Mouse (Mus musculus) intestine, embryonic 14.5 days (tissue): ENCODE data around the gene Tbc1d1. TPM values are rescaled to one million over a fixed set of nuclear protein-coding genes. Genes with fewer than 3 reads are reported as not detected.
"Not testable (repeated sequence)": the region's sequence is repeated elsewhere in the genome, so short reads cannot be mapped to it uniquely, and the experiment has no call there.

ENCODE experiments used
- ATAC-seq: fragments of 200-750 bp; cut with Nextera tagmentation; replicated peaks from 2 replicates; pipeline ENCODE4 v1.8.0; 2017; ENCODE audit warnings: low read depth, moderate number of reproducible peaks, moderate TSS enrichment, moderate library complexity; ENCODE audit not compliant: low FRiP score, low TSS enrichment
- DNase-seq: peaks from one replicate; pipeline ENCODE4 v3.0.0-alpha.2; 2018; ENCODE audit warnings: low spot score
- H3K27ac ChIP-seq: fragments of 300-500 bp; sonication (generic); 2 replicates; pipeline ENCODE4 v1.5.1; 2014; ENCODE audit warnings: low read depth, mild to moderate bottlenecking, control low read depth
- H3K27me3 ChIP-seq: fragments of 300-500 bp; sonication (generic); replicated peaks from 2 replicates; pipeline ENCODE4 v1.6.1; 2014; ENCODE audit warnings: low read length, control low read depth; ENCODE audit not compliant: control insufficient read depth, insufficient read depth
- H3K36me3 ChIP-seq: fragments of 300-500 bp; sonication (generic); 2 replicates; pipeline ENCODE4 v1.6.1; 2014; ENCODE audit warnings: low read length, control low read depth; ENCODE audit not compliant: control insufficient read depth, insufficient read depth
- H3K4me1 ChIP-seq: fragments of 300-500 bp; sonication (generic); replicated peaks from 2 replicates; pipeline ENCODE4 v1.6.1; 2014; ENCODE audit warnings: low read length, control low read depth, mixed read lengths; ENCODE audit not compliant: control insufficient read depth, insufficient read depth
- H3K4me2 ChIP-seq: fragments of 300-500 bp; sonication (generic); 2 replicates; pipeline ENCODE4 v1.6.1; 2014; ENCODE audit warnings: low read length
- H3K4me3 ChIP-seq: fragments of 300-500 bp; sonication (generic); 2 replicates; pipeline ENCODE4 v1.5.1; 2014; ENCODE audit warnings: low read depth, low read length, control low read depth, mixed read lengths
- H3K9ac ChIP-seq: fragments of 300-500 bp; sonication (generic); 2 replicates; pipeline ENCODE4 v1.6.1; 2014; ENCODE audit warnings: mild to moderate bottlenecking, low read length
- H3K9me3 ChIP-seq: fragments of 300-500 bp; sonication (generic); 2 replicates; pipeline ENCODE4 v1.6.1; 2016; ENCODE audit warnings: low read length, control low read depth; ENCODE audit not compliant: control insufficient read depth
- WGBS: fragments of 180-500 bp; shearing (Covaris S2); extraction: QIAGEN DNeasy Blood & Tissue Kit; methylation state at CpG from one replicate; pipeline ENCODE4 v1.1.7; 2014; 5-methylcytosine and 5-hydroxymethylcytosine counted together
- polyA plus RNA-seq: library from polyadenylated mRNA; unstranded; fragments of >200 nt; fragmentation: Nextera tagmentation; extraction: Ambion mirVana; gene quantifications from 2 replicates; pipeline ENCODE4 v1.2.1, GENCODE M21; 2014

Gene Tbc1d1
- polyA plus RNA-seq, 1 experiment from 2014 or later: 41.3 TPM

DNA sequence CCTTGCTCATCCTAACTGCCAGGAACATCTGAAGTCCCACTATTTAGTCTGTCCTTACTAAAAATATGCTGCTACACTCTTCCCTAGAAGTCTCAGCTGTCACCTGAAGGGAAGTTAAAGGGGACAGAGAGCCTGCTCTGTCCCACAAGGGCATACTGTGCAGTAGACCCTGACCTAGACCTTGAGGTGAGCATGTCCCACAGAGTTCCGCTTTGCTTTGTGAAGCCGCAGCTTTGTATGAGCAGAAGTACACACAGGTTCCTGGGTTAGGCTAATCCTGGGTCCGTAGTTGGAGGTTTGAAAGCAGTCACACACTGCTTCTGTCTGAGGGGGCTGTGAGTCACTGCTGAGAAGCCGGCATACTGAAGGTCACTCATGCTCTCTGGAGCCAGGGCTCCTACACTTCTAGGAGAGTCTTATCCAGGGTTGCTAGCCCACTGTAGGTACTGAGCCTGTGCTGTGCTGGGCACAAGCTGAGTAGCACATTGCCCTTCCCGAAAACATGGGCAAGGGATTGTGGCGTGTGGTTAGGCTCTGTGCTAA, 190.3 kb downstream of the Tbc1d1 start:
- Histone ChIP-seq H3K4me3 (no peak overlapping the region), H3K4me1 (peaks cover 8% of the 10 kb centered on the region), H3K27me3 (no peaks in the 10 kb centered on the region), H3K4me2 (no peak overlapping the region), H3K27ac (peak overlapping the region; percentile 86), H3K9ac (no peak overlapping the region), H3K36me3 (peaks cover 64% of the 10 kb centered on the region), H3K9me3 (no peaks in the 10 kb centered on the region)
- WGBS: 80% methylated on average over 6 of the region's 6 CpGs
- ATAC-seq (no peak), DNase-seq (no peak)

GRCm38 (mm10) chr5:64348166-64348565, 192.1 kb downstream of the Tbc1d1 start:
- WGBS: 97% methylated on average over 2 of the region's 2 CpGs
- Histone ChIP-seq H3K36me3 (peaks cover 64% of the 10 kb centered on the region), H3K9me3 (no peaks in the 10 kb centered on the region), H3K27me3 (no peaks in the 10 kb centered on the region), H3K9ac (no peak overlapping the region), H3K4me2 (no peak overlapping the region), H3K27ac (no peak overlapping the region), H3K4me1 (peaks cover 8% of the 10 kb centered on the region), H3K4me3 (no peak overlapping the region)
- DNase-seq: no peak
- no peak for ATAC-seq

DNA sequence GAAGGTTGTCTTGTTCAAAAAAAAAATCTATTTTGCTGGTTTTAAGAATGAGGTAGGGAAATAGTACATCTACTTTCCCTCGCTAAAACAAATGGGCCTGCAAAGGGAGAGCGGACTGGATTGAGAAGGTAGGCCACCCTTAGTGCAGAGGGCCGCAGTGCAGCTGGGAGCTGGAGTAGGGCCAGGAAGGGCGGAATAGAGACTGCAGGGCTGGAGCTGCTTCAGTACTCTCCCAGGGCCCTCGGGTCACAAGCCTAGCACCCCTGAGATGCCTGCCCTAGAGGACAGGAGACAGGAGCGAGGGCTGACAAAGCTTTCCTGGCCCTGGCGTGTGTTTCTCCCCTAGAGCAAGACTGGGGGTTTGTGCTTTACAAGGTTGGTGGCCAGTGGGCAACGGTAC, 192.7 kb downstream of the Tbc1d1 start:
- ATAC-seq: no peak
- Histone ChIP-seq H3K9ac (no peak overlapping the region), H3K27me3 (no peaks in the 10 kb centered on the region), H3K27ac (no peak overlapping the region), H3K36me3 (peaks cover 63% of the 10 kb centered on the region), H3K4me3 (no peak overlapping the region), H3K4me1 (peaks cover 8% of the 10 kb centered on the region), H3K4me2 (no peak overlapping the region), H3K9me3 (no peaks in the 10 kb centered on the region)
- DNase-seq: no peak
- WGBS: 82% methylated on average over 8 of the region's 8 CpGs

- WGBS: 85% methylated on average over 6 of the region's 6 CpGs
- ATAC-seq: no peak
These were observed 195.9 kb downstream of the Tbc1d1 start for GRCm38 (mm10) chr5:64351968-64352367.

DNA sequence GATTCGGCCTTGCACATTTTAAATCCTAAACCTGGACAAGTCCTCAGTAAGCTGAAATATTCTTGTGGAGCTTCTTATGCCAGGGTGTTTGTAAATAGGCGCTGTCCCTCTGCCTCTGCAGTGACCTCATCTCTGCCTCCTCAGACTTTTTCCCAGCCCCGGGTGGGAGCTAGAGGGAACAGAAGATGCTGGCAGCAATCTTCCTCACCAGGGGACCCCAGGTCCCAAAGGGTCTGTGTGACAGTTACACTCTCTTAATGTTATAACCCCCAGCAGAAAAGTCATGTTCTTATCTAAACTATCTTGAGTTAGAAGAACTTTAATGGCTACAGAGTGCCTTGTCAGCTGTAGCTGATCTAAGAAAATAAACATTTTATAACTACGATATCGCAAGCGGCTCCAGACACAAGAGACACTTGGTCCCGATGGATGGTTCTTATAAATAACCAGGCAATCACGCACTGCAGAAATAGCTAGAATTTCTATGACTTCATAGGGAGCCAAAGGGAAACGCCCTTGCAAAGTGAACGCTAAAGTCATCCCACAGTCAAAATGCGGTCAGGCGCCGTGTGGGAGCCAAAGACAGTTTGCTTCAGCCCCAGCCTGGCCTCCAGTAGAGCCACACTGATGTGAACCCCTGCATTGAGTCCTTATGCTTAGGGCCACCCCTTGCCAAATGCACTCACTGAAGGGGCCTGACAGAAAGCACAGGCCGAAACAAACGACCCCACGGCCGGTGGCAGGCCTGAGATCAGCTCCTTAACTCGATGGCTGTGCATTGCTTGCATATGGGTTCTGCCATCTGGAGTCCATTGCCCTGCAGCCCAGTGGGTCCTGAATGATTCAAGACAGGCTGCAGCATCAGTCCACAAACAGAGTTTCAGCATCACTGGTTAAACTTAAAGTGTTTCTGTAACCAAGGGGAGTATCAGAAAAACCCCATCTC, 202.8 kb downstream of the Tbc1d1 start:
- Histone ChIP-seq H3K9me3 (no peaks in the 10 kb centered on the region), H3K9ac (no peak overlapping the region), H3K36me3 (no peaks in the 10 kb centered on the region), H3K27me3 (no peaks in the 10 kb centered on the region), H3K4me3 (no peak overlapping the region), H3K27ac (peak overlapping the region; percentile 51), H3K4me2 (no peak overlapping the region), H3K4me1 (peaks cover 16% of the 10 kb centered on the region)
- no peak for ATAC-seq
- 53% methylated on average over 18 of the region's 18 CpGs for WGBS
- DNase-seq: no peak

More at GRCm38 (mm10) chr5:64351968-64352367, 195.9 kb downstream of the Tbc1d1 start:
- H3K27me3 ChIP-seq: no peaks in the 10 kb centered on the region
- no peaks in the 10 kb centered on the region for H3K9me3 ChIP-seq
- H3K4me2 ChIP-seq: no peak overlapping the region
- H3K4me3 ChIP-seq: no peak overlapping the region
- no peaks in the 10 kb centered on the region for H3K4me1 ChIP-seq
- no peak for DNase-seq
- no peak overlapping the region for H3K9ac ChIP-seq
- H3K36me3 ChIP-seq: peaks cover 36% of the 10 kb centered on the region
- H3K27ac ChIP-seq: no peak overlapping the region

GRCm38 (mm10) chr5:64360147-64360875, 204.2 kb downstream of the Tbc1d1 start:
- ATAC-seq (no peak), DNase-seq (no peak)
- Histone ChIP-seq H3K27me3 (no peaks in the 10 kb centered on the region), H3K4me1 (peaks cover 29% of the 10 kb centered on the region), H3K36me3 (no peaks in the 10 kb centered on the region), H3K27ac (no peak overlapping the region), H3K4me2 (no peak overlapping the region), H3K9me3 (no peaks in the 10 kb centered on the region), H3K4me3 (no peak overlapping the region), H3K9ac (no peak overlapping the region)
- WGBS: 86% methylated on average over 8 of the region's 8 CpGs

DNA sequence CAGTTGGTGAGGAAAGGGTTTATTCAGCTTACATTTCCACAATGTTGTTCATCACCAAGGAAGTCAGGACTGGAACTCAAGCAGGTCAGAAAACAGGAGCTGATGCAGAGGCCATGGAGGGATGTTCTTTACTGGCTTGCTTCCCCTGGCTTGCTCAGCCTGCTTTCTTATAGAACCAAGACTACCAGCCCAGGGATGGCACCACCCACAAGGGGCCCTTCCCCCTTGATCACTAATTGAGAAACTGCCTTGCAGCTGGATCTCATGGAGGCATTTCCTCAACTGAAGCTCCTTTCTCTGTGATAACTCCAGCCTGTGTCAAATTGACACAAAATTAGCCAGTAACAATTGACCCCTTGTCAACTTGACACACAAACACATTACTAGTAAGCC, 204.8 kb downstream of the Tbc1d1 start:
- ATAC-seq, DNase-seq, H3K9ac ChIP-seq, H3K27me3 ChIP-seq, H3K27ac ChIP-seq, H3K36me3 ChIP-seq, H3K4me2 ChIP-seq, H3K4me3 ChIP-seq, H3K9me3 ChIP-seq: not testable (repeated sequence)
- peaks cover 29% of the 10 kb centered on the region for H3K4me1 ChIP-seq

DNA sequence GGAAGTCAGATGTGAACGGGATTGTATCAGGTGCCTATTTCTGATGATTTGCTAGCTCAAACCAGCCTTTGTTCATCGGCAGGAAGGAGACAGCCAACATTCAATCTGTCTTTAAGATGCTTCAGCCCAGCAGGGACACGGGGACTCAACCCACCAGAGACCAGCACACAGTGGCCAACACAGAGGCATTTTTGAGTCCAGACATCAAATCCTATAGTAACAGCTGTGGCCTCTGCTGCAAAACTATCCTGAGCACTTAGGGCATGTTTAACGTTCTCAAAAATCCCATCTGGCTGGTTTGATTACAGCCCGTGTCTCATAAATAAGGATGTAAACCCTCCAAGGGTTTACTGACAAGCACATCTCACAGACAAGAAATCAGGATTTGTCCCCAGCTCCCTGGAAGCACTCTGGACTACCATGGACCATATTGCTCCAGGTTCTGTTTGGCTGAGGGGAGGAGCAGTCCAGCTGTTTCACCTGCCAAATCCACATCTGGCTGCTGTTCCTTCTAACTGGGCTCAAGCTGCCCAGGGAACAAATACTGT, 207.8 kb downstream of the Tbc1d1 start:
- no peak overlapping the region for H3K4me3 ChIP-seq
- no peaks in the 10 kb centered on the region for H3K27me3 ChIP-seq
- 43% methylated on average over 5 of the region's 5 CpGs for WGBS
- no peak for DNase-seq
- H3K9me3 ChIP-seq: no peaks in the 10 kb centered on the region
- H3K36me3 ChIP-seq: no peaks in the 10 kb centered on the region
- peaks cover 23% of the 10 kb centered on the region for H3K4me1 ChIP-seq
- H3K4me2 ChIP-seq: 0 out of 2 replicates have a peak overlapping the region, but pooled peaks have one; percentile 9
- no peak overlapping the region for H3K9ac ChIP-seq
- H3K27ac ChIP-seq: peak overlapping the region; percentile 47
- ATAC-seq: no peak
